Mouse (Mus musculus) macrophage (primary cell): ENCODE results near the gene Hsp90ab1. TPM values are rescaled to one million over a fixed set of nuclear protein-coding genes. Genes with fewer than 3 reads are reported as not detected.

Source experiments
- H3K27ac ChIP-seq: fragments of 350-480 bp; formaldehyde crosslinking; 2 replicates; pipeline ENCODE4 v1.9.0; 2021
- H3K36me3 ChIP-seq: fragments of 350-480 bp; formaldehyde crosslinking; 2 replicates; pipeline ENCODE4 v1.9.0; 2021; ENCODE audit errors: inconsistent target
- H3K4me3 ChIP-seq: fragments of 350-480 bp; formaldehyde crosslinking; 2 replicates; pipeline ENCODE4 v1.9.0; 2021; ENCODE audit errors: inconsistent target
- H3K79me2 ChIP-seq: fragments of 350-480 bp; formaldehyde crosslinking; 2 replicates; pipeline ENCODE4 v1.9.0; 2021; ENCODE audit errors: inconsistent target
- WGBS: methylation state at CpG from one replicate; pipeline ENCODE4 v1.1.7; 2026; ENCODE audit warnings: inconsistent platforms; ENCODE audit not compliant: missing documents; 5-methylcytosine and 5-hydroxymethylcytosine counted together
- polyA plus RNA-seq: library from polyadenylated mRNA; stranded (reverse); fragments of 250-400 nt; gene quantifications from 3 replicates; pipeline ENCODE4 v1.2.4, GENCODE M21; 2018; ENCODE audit warnings: inconsistent platforms
- total RNA-seq, 78 experiments: library from RNA; depleted of rRNA; stranded (reverse); fragments of 250-400 nt; gene quantifications; 1 replicate in 9 of 78; 2 replicates in 24 of 78; 3 replicates in 43 of 78; 4 replicates in 2 of 78; pipeline ENCODE4 v1.2.4; 2018; ENCODE audit warnings: inconsistent platforms in 56 of 78

The Hsp90ab1 gene
- total RNA-seq (2018; cell fraction: chromatin; rRNA removed), result 100 to 1,000 TPM in 24 of 26 experiments, 10 to 100 TPM in 2; 75.3 to 326 (median 157) TPM
- 1,000 to 10,000 TPM in 1 of 26 experiments, 100 to 1,000 TPM in 25; 478 to 1,021 (median 622) TPM for total RNA-seq (2018; cell fraction: cytosol; rRNA removed)
- total RNA-seq (2018; cell fraction: nucleus; rRNA removed), result 100 to 1,000 TPM; 134 to 740 (median 322) TPM
- polyA plus RNA-seq, result 519 to 1,022 TPM (median 909 TPM) in 3 replicates

DNA sequence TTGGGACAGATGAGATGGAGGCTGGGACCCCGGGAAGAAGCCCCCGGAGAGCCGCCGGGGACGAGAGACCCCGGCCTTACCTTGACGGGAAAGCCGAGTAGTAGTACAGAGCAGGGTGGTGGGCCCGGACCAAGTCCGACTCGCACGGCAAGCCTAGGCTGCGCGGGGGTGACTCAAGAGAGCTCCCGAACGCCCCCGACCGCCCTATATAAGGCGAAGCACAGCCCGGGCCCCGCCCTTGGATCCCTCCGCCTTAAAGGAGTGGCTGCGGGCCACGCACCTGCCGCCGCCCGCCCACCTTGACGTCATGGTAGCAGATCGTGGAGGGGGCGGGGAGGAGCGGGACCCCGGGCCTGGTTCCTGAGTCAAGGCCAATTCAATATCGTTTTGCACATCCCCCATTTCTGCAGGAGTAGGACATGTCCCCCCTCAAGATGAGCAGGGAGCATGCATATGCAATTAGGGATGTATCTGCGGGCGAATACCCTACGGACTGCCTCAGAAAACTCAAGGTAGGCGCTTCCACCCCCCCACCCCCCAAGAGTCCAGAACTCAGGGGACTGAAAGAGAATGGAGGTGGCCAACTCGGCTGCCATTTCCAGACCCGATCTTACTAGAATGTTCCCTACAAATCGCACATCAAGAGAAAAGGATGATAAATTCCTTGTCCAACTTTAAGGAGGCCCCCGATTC lies at the start of gene Hsp90ab1:
Gene Hsp90ab1, minus strand, starts transcription at position 185 of the 693 bp plus-strand sequence.
- Histone ChIP-seq H3K27ac (peak within 1 kb of the TSS; percentile 94), H3K79me2 (peaks cover 40% of the 10 kb centered on the region), H3K4me3 (peak within 1 kb of the TSS; percentile 73), H3K36me3 (peaks cover 32% of the 10 kb centered on the region)
- WGBS, result 0% methylated on average over 40 of the region's 41 CpGs

- no peaks in the 10 kb centered on the region for H3K36me3 ChIP-seq
- WGBS, result under 1% methylated on average over 20 of the region's 20 CpGs
- H3K27ac ChIP-seq, result peak overlapping the region; percentile 81
- H3K79me2 ChIP-seq, result no peaks in the 10 kb centered on the region
- peak overlapping the region; percentile 49 for H3K4me3 ChIP-seq
These were observed 46.5 kb upstream of the Hsp90ab1 start for GRCm38 (mm10) chr17:45619386-45620256.

DNA sequence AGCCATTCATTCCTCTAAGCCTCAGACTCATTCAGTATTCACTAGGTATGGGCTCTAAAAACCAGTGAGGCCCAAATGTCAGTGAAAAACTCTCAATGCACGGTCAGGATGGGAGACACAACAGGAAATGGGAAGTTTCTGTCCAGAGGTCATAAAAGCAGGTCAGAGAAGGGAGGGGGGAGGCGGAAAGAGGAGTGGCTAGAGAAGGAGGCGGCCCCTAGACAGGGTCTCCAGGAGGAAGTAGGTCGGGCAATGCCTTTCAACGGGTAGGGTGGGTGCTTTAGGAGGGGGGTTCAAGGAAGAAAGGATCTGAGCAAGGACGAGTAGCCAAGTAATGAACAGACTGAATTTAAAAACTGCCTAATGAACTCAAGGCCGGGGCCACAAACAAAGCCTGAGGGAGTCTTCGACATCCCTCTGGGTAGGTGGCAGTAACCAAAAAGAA lies 45.9 kb upstream of the Hsp90ab1 start:
- Histone ChIP-seq H3K36me3 (no peaks in the 10 kb centered on the region), H3K4me3 (peak overlapping the region; percentile 49), H3K27ac (peak overlapping the region; percentile 81), H3K79me2 (no peaks in the 10 kb centered on the region)
- WGBS, result 5% methylated on average over 8 of the region's 8 CpGs

DNA sequence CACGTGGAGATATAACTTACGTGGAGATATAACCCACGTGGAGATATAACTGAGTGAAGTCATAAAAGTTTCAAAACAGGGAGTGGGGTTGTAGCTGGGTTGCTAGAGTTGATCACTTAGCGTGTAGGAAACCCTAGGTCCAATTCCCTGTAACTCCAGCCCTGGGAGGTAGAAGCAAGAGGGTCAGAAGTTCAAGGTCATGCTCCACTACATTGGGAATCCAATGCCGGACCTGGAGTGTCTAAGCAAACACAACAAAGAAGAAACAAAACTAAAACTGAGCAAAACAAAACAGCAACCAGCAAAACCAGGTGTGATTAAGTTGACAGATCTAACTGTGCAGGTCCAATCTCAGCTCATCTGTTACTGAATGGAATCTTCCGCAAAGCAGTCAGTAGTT lies 44.6 kb upstream of the Hsp90ab1 start:
- H3K4me3 ChIP-seq, result no peak overlapping the region
- 100% methylated on average over 6 of the region's 6 CpGs for WGBS
- no peak overlapping the region for H3K27ac ChIP-seq
- H3K36me3 ChIP-seq, result no peaks in the 10 kb centered on the region
- no peaks in the 10 kb centered on the region for H3K79me2 ChIP-seq

DNA sequence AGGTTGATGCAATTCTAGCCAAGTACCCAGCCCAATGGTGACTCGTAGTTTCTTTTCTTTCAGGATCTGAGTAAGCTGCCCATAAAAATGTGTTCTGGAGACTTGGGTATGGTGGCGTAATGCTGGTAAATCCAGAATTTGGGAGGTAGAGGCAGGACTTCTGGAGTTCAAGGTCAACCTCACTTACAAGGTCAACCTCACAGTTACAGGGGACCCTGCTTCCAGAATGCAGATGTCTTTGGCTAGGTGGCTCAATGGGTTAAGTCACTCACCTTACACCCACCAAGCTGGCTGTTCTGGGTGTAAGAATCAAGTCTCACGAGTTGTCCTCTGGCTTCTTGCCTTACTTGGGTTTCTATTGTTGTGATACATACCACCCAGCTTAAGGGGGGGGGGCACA lies 43.6 kb upstream of the Hsp90ab1 start:
- H3K4me3 ChIP-seq, result no peak overlapping the region

DNA sequence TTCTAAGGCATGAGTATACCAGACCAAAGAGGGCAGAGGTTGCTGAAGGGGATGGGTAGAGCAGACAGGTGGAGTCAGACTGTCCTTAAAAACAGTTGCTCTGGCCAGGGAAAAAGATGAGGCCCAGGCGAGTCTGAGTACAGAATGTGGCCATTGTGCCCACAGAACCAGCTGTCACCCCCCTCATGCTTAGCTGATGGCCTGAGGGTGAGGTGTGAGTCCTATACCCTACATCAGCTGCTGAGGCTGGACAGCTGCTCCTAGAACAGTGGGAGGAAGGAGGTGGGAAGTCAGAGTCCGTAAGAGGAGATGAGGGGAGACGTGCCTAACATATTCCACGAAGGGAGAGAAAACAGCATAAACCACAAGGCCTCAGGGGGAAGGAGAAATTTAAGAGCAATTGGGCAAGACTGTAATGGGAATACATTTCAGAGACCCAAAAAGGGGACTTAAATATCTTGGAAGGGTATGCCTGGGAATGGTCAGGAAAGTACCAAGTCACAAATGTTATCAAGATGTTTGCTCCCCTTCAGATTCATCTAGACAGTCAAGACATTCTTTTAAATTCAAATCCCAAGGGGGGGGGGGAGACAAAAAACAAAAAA lies 43.1 kb upstream of the Hsp90ab1 start:
- no peak overlapping the region for H3K27ac ChIP-seq
- no peak overlapping the region for H3K4me3 ChIP-seq
- H3K79me2 ChIP-seq, result no peaks in the 10 kb centered on the region
- WGBS, result 83% methylated on average over 2 of the region's 4 CpGs
- no peaks in the 10 kb centered on the region for H3K36me3 ChIP-seq

More for the DNA sequence above, 43.6 kb upstream of the Hsp90ab1 start:
- Histone ChIP-seq H3K36me3 (no peaks in the 10 kb centered on the region), H3K27ac (no peak overlapping the region), H3K79me2 (no peaks in the 10 kb centered on the region)
- 100% methylated on average over 2 of the region's 3 CpGs for WGBS

DNA sequence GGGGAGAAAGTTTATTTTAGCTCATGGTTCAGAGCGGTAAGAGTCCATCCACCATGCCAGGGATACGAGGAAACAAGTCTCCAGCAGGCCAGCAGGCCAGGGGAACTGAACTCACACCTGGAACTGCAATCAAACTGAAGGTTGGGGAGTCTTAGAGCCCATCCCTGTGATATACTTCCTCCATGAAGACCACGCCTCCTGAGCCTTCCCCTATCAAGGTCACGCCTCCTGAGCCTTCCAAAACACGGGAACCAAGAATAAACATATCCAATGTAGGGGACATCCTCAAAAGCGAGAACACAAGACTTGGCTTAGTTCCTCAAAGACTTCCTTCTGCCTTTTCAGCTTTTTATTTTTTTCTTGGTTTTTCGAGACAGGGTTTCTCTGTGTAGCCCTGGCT lies 39.9 kb upstream of the Hsp90ab1 start:
- peak overlapping the region; percentile 42 for H3K27ac ChIP-seq
- H3K4me3 ChIP-seq, result no peak overlapping the region
- no peaks in the 10 kb centered on the region for H3K79me2 ChIP-seq
- H3K36me3 ChIP-seq, result no peaks in the 10 kb centered on the region
- 28% methylated on average over 7 of the region's 7 CpGs for WGBS

GRCm38 (mm10) chr17:45612008-45612407 lies 38.9 kb upstream of the Hsp90ab1 start:
- H3K4me3 ChIP-seq, result no peak overlapping the region
- H3K27ac ChIP-seq, result no peak overlapping the region
- 85% methylated on average over 8 of the region's 8 CpGs for WGBS
- no peaks in the 10 kb centered on the region for H3K36me3 ChIP-seq
- no peaks in the 10 kb centered on the region for H3K79me2 ChIP-seq

- H3K4me3 ChIP-seq, result no peak overlapping the region
- WGBS, result 58% methylated on average over 4 of the region's 5 CpGs
These were observed 37.2 kb upstream of the Hsp90ab1 start for GRCm38 (mm10) chr17:45610144-45610866.

DNA sequence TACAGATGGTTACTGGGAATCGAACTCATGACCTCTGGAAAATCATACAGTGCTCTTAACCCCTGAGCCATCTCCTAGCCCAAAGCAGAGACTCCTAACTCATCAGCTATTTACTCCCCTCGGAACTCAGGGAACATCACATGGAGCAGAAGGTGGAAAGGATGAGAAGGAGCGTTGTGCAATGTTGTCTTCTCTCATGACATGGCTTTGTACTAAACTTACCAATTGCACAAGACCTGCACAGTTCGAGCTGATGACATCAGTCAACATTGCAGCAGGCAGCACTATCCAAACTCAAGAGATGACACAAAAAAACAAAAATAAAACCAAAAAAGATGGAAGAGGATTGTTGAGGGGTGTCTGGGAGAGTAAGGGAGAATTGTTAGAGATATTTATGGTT lies 35.3 kb upstream of the Hsp90ab1 start:
- Histone ChIP-seq H3K79me2 (no peaks in the 10 kb centered on the region), H3K27ac (no peak overlapping the region), H3K4me3 (no peak overlapping the region), H3K36me3 (no peaks in the 10 kb centered on the region)
- WGBS, result 52% methylated on average over 4 of the region's 4 CpGs

More at GRCm38 (mm10) chr17:45610144-45610866, 37.2 kb upstream of the Hsp90ab1 start:
- 0 out of 2 replicates have a peak overlapping the region, but pooled peaks have one; percentile 4 for H3K27ac ChIP-seq
- H3K36me3 ChIP-seq, result no peaks in the 10 kb centered on the region
- H3K79me2 ChIP-seq, result no peaks in the 10 kb centered on the region

- WGBS, result 89% methylated on average over 15 of the region's 15 CpGs
These were observed 34.2 kb upstream of the Hsp90ab1 start for GRCm38 (mm10) chr17:45606992-45607879.

DNA sequence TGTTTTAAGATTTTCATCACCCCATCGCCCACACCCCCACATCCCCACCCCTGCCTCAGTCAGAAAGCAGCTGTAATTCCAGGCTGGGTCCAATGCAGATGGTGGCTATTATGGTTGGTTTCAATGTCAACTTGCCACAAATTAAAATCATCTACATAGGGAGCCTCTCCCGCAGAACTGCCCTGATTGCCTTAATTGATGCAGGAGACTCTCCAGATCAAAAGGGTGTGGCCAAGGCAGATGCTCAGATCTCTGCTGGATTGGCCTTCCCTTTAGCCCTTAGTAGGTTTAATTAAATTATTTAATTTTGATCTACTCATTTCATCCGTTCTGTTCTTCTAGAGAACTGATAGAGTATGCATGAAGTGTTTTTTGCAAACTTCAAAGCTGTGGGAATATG lies 29.9 kb upstream of the Hsp90ab1 start:
- Histone ChIP-seq H3K4me3 (no peak overlapping the region), H3K36me3 (no peaks in the 10 kb centered on the region), H3K79me2 (no peaks in the 10 kb centered on the region), H3K27ac (no peak overlapping the region)
- WGBS, result 100% methylated on average over 3 of the region's 3 CpGs

More at GRCm38 (mm10) chr17:45606992-45607879, 34.2 kb upstream of the Hsp90ab1 start:
- Histone ChIP-seq H3K27ac (no peak overlapping the region), H3K36me3 (no peaks in the 10 kb centered on the region), H3K4me3 (no peak overlapping the region), H3K79me2 (no peaks in the 10 kb centered on the region)

- Histone ChIP-seq H3K79me2 (no peaks in the 10 kb centered on the region), H3K27ac (no peak within 1 kb of the TSS), H3K4me3 (no peak within 1 kb of the TSS), H3K36me3 (no peaks in the 10 kb centered on the region)
- 96% methylated on average over 6 of the region's 6 CpGs for WGBS
These were observed 28.8 kb upstream of the Hsp90ab1 start, which contains the start of gene Mymx for GRCm38 (mm10) chr17:45601877-45602304. Mymx (minus strand) TSS chr17:45602102.
